Mouse (Mus musculus) liver, adult 2 months (tissue): ENCODE results near the gene Myh14.

Experiments used
- CTCF ChIP-seq: fragments of 200-500 bp; IDR thresholded peaks from 2 replicates; pipeline ENCODE4 v1.5.1; 2011; ENCODE audit warnings: low read depth, low read length, control low read depth
- POLR2A ChIP-seq: fragments of 200-500 bp; IDR thresholded peaks from 2 replicates; pipeline ENCODE4 v1.6.1; 2011; ENCODE audit warnings: low read length, control low read depth; ENCODE audit not compliant: insufficient read depth; ENCODE audit errors: extremely low read depth

DNA sequence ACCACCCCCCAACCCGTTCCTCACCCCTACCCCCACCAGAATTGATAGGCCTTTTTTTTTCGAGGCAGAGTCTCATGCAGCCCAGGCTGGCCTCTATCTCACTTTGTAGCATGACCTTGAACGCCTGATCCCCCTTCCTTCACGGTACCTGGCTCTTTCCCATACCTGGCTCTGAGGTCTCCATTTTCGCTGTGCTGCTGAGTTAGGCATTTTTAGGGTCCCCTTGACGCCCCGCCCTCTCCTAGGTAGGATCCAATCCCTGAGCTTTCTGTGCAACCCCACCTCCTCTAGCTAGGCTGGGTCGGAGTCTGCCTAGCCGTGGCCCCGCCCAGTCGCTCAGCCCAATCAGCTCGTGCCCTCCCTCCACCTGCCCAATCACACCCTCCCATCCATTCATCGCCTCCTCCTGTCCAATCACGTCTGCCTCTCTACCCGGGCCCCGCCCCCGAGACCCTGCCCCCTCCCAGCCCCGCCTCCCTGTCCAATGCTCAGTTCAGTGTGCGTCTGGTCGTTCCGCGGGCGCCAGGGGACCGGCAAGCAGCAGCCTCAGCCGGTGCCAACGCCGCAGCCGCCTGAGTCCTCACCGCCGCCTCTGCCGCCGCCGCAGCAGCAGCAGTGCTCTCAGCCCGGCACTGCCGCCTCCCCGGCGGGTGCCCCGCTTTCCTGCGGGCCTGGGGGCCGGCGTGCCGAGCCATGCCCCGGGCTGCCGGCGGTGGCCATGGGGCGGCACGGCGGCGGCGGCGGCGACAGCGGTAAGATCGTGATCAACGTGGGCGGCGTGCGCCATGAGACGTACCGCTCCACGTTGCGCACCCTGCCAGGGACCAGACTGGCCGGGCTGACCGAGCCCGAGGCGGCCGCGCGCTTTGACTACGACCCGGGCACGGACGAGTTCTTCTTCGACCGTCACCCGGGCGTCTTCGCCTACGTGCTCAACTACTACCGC lies 80.0 kb downstream of the Myh14 start, which contains the start of gene Kcnc3:
- peak; percentile 87 for TF ChIP-seq POLR2A
- no peak for TF ChIP-seq CTCF
